Mouse (Mus musculus): ENCODE results near the gene Tmem33. TPM values are rescaled to one million over a fixed set of nuclear protein-coding genes. Genes with fewer than 3 reads are reported as not detected.
A peak's percentile ranks its signal among the peaks of the same experiment; 100 is the strongest.

Tmem33 gene
- total RNA-seq, 2 experiments from 2014 or later = 74.3 to 90.7 TPM

DNA sequence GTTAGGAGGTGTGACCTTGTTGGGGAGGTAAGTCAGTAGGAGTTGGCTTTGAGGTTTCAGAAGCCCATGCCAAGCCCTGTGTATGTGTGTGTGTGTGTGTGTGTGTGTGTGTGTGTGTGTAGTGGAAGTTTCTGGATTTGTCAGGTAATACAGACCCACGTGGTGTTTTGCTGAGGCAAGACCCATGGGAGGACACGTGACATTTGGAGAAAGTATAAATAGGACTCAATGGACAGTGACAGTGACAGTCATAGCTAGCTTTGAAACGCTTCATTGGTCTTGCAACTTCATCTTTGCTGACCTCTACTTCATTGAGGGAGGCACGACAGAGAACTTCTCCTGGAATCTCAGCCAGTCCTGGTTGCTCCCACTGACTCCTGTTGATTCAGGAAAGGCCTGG lies 8.1 kb upstream of the Tmem33 start:
- DNase-seq (ENCODE audit: low spot score in 2 of 2) = no peak

DNA sequence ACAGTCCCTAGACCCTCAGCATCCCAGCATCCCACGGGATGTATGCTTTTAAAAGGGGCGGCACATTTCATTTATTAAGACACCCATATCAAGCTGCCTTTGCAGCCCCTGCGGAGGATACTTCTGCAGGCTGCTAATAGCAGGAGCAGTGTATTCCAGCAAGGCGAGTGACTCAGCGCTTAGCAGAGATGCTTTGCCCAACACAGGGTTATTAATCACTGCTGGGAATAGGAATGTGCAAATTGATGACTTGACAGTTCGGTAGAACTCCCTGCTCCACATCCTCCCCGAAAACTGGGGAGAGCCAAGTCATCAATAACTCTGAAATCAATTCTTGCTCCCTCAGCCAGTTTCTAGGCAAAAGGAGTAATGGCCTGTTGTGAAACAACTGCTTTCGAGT lies 4.7 kb upstream of the Tmem33 start:
- DNase-seq (ENCODE audit: low spot score in 2 of 2) = no peak

DNA sequence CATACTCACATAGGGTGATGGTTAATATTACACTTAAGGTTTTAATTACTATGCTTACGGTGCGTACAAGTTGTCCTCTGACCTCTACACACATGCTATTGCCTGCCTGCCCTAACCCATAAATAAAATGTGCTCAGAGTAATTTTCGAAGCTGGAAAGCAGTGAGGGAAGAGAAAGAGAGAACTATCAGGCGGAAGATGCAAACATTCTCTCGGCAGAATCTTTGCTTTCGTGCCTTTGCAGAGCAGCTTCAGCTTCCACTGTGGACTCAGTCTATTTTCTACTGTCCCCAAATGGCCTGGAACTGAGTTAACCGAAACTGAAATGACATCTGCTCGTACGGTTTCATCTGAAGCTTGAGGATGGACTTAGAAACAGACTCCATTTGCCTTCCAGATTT lies 1.9 kb upstream of the Tmem33 start:
- DNase-seq (ENCODE audit: low spot score in 2 of 2) = no peak

DNA sequence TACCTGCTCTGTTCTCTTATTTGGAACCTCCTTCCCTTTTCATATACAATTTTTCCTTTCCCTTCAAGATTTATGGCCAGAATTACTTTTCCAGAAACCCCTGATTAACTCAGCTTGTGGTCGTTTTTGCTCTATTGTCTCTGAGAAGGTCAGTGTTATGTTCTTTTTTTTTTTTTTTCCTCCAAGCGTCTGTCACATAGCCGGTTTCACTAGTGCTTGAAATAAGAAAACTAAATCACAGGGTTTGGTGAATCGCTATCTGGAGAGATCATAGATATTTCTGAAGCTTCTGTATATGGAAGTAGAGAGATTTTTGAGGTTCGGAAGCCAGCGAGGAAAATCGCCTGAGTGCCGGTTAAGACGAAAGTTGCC lies 220 bp upstream of the Tmem33 start:
- no peak for DNase-seq (ENCODE audit: low spot score in 2 of 2)

DNA sequence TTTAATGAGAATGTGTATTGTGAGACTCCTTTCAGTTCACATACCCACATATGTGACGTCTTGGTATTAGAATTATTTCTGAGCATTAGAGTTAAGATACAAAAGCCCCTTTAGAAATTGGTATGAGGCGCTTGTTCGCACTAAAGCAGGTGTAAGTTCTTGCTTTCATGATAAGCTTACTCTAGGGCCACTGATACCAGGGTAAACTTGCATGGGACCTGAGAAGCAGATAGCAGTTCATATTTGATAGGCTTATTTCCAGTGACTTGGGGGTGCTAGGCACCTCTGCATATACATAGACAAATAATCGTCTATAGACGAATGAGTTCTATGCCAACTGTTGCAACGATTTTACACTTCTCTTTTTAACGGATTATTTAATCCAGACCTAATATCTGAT lies 2.6 kb downstream of the Tmem33 start:
- no peak for DNase-seq (ENCODE audit: low spot score in 2 of 2)

DNA sequence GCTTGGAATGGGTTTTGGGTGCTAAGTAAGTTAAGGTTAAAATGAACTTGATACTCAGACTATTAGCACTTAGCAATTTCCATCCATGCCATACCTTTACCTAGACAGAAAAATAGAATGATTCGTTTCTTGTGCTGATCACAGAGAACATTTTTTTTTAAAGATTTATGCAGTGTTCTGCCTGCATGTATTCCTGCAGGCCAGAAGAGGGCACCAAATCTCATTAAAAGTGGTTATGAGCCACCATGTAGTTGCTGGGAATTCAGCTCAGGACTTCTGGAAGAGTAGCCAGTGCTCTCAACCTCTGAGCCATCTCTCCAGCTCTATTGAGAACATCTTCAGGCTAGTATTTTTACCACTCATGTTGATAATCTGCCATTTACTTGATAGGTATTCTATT lies 5.7 kb downstream of the Tmem33 start:
- DNase-seq (ENCODE audit: low spot score in 2 of 2) = no peak

DNA sequence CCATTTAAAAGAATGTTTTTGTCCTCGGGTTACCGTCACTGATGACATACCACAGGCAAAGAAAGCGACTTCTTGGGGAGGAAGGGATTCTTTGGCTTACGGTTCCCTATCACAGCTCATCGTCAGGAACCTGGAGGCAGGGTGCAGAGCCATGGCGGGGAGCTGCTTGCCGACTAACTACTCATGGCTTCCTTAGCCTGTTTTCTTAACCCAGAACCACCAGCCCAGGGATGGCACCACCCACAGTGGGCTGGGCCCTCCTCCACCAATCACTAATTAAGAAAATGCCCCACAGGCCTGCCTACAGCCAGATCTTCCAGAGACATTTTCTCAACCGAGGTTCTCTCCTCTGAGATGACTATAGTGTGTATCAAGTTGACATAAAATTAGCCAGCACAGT lies 8.9 kb downstream of the Tmem33 start:
- no peak for DNase-seq (ENCODE audit: low spot score in 2 of 2)

DNA sequence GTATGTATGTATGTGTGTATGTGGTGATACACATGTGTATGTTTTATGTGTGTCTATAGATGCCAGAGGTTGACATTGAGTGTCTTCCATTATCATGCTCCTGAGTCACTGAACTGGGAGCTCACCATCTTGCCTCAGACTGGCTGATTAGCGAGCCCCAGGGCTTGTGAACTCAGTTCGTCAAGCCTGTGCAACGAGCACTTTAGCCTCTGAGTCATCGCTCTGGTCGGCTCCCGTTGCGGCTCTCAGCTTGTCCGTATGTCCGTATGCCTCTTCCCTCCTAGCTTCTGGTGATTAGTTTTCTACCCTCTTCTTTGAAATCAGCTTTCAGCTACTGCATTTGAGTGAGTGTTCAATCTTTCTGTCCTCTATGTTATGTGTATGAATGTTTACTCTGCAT lies 19.0 kb downstream of the Tmem33 start:
- DNase-seq (ENCODE audit: low spot score in 2 of 2) = no peak

DNA sequence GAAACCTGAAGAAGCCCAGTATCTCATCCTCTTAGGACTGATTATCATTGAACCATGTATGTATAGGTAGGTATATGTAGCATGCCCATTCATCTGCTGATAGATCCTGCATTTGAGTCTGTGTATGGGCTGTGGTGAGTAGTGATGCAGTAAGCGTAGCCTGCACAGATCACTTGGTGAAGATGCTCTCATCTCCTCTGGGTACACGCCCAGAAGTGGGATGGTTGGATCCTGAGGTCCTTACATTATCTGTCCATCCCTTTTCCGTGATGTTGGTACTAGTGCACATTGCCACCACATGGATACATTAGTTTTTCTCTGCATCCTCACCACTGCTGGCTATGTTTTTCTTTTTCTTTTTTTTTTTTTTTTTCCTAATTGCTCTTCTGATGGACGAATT lies 19.5 kb downstream of the Tmem33 start:
- DNase-seq (ENCODE audit: low spot score in 2 of 2) = no peak

DNA sequence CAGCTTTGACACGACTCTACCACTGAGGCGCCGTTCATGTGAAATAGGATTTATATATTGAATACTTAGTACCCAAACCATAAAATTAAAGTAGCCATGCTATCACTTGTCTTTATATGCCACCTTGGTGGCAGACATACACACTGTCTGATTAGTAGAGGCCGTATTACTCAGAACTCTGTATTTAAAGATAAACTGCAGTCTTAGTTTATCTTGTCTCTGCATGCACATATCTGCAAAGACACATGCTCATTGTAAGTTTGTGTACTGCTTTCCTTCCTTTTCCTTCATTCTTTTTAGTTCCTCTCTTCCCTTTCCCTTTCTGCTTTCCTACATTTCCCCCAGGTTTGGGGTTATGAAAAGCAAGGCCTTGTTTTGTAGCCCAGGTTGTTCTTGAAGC lies 20.0 kb downstream of the Tmem33 start:
- no peak for DNase-seq (ENCODE audit: low spot score in 2 of 2)

DNA sequence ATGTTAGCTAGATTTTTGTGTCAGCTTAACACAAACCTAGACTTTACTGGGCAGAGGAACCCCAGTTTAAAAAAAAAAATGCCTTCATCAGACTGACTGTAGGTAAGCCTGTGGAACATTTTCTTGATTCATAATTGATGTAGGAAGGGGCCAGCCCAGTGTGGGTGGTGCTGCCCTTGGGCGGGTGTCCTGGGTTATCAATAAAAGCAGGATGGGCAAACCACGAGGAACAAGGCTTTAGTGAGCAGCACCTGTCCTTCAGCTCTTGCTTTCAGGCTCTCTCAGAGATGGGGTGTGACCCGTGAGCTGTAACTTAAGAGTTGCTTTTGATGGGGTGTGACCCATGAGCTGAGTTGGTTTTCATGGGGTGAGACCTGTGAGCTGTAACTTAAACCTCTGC lies 34.7 kb downstream of the Tmem33 start:
- no peak for DNase-seq (ENCODE audit: low spot score in 2 of 2)

DNA sequence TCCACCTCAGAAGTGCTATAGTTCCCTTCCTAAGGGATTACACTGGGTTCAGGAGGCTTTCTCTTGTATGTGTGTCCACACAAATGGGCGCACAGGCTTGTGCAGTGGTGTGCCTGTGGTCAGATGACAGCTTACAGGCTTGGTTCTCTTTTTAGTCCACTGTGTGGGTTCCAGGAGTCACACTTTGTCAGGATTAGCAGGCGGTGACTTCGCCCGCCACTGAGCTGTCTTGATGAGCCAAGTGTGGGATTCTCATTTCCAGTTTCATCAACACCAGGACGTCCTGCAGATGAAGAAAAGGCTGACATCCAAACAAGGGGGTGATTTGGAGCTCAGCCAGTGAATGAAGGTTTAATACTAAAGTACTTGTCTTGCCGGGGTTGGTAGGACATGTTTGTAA lies 35.3 kb downstream of the Tmem33 start:
- DNase-seq (ENCODE audit: low spot score in 2 of 2) = no peak

DNA sequence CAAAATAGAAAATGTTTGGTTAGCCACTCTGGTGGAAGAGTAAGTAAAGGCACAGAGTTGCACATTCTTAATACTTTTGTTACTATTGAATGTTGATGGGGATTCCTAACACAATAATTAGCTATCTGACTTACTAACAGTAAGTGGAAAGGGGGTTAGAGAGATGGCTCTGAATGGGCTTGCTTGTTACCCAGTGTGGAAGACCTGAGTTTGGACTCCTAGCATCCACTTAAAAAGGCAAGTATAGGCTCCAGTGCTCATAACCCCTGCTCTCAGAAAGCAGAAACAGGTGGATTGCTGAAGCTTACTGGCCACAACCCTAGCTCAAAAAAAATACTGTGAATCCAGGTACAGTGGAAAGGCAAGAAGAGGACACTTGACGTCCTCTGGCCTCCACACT lies 35.8 kb downstream of the Tmem33 start:
- no peak for DNase-seq (ENCODE audit: low spot score in 2 of 2)

DNA sequence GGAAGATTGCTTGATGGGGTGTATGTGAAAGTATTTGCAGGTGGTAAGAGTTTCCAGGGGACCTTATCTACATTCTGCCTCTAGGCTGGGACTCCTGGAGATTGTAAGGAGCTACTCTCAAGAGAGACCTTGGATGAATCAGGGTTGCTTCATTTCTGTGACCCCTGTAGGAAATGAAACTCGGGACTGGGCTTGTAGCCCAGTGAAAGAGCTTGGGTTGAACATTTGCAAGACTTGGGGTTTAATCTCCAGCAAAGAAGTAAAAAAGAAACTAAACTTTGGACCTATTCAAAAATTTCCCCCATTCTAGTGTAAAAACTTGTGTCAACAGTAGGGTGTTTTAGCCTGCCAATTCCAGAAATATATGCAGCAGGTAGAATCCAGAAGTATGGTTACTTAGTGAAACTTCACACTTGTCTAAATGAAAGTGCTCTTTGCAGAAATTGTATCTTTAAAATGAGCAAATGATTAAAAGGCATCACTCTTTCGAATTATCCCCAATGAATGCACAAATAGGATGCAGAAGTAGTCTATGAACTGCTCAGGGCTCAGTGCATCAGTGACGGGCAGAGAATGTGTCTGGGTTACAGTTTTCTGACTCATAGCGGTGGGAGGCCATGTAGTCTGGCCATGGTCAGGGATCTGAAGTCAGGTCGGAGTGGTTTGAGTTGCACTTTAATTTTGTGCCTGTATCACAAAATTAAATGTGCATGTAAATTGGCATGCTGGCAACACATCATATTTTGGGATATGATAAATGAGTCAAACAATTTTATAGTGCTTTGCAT lies 36.9 kb downstream of the Tmem33 start:
- DNase-seq (ENCODE audit: low spot score in 2 of 2) = no peak

DNA sequence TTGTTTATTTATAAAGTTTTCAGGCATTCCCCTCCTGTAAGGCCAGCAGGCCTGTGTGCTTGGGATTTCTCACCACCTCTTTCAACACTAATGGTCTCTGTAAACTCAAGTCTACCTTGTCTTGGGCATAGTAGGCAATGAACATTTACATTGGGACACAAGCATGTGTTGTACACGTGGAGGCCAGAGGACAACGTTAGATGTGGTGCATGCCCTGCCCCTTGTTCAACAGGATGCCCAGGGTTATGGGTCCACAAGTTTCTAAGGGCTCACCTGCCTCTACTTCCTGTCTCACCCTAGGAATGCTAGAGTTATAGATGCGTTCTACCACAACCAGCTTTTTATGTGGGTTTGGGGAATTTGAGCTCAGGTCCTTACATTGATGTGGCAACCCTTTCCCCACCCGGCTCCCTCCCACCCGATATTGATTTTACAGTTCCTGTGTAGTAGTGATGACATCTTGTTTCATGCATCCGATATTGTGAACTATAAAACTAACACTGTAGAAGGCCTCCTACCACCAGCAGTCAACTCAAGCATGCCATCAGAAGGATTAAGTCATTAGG lies 39.6 kb downstream of the Tmem33 start:
- DNase-seq (ENCODE audit: low spot score in 2 of 2) = no peak

DNA sequence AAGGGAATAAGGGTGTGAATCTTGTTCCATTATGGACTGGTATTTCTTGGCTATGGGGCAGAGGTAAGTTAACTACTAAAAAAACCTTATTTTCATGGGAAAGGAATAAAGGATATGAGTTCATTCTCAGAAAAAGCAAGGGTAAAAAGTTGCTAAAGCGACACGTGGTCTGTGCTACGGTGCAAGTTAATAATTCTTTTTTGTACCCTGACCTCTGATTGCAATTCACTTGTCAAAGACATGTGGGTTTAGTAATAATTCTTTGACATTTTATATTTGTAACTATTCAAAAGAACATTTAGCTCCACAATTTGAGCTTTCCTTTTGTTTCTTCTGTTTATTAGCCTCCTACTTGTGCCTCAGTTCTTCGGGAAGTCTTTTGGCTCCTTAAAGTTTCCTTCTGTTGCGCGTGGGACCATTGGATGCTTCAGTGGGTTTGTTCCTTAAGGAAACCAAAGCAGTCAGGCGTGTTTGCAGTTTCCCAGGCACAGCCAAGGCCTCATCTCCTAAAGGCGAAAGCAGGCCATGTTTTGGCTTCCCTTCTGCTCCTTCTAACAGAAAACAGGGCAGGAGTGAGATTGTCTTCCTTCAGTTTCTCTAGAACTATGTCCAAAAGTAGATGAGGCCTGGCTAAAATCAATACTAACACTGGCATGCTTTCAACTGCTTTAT lies 40.7 kb downstream of the Tmem33 start:
- DNase-seq (ENCODE audit: low spot score in 2 of 2) = no peak

DNA sequence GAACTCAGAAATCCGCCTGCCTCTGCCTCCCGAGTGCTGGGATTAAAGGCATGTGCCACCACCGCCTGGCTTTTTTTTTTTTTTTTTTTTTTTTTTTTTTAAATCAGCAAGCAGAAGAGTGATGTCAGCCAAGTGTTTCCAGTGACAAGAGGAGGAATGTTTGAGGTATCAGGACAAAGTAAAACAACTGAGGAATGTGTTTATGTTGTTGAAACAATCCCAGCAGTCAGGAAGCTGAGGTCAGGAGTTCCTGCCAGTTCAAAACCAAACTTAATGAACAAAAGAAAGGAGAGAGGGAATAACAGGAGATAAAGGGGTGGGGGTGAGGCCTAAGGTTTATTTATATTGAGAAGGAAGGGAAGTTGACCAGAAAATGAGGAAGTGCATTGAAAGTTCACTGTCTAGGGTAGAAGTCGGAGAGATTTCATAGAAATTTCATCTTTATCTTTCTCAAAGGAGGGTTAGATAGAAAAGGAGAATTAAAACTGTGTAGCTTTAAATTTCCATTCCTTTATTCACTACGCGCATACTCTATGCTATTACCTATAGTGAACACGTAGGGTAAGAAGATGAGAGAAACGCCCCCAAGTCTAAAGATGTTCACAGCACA lies 41.5 kb downstream of the Tmem33 start:
- no peak for DNase-seq (ENCODE audit: low spot score in 2 of 2)

DNA sequence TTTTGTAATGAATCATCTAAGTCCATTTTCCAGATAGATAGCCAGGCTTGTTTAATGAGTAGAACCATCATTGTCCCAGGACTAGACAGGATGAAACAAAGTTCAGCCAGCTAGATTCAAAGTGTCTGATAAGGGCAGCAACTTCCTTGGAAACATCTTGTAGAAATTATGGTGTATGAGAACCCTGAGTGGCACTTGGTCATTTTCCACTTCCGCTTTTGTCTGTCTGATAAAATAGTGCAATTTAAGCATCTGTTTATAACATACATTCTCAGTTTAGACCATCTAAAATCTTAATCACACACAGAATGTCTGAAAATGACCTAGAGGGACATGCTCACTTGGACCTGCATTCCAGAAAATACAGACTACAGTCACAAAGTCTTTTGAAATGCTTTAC lies 43.5 kb downstream of the Tmem33 start:
- DNase-seq (ENCODE audit: low spot score in 2 of 2) = no peak

DNA sequence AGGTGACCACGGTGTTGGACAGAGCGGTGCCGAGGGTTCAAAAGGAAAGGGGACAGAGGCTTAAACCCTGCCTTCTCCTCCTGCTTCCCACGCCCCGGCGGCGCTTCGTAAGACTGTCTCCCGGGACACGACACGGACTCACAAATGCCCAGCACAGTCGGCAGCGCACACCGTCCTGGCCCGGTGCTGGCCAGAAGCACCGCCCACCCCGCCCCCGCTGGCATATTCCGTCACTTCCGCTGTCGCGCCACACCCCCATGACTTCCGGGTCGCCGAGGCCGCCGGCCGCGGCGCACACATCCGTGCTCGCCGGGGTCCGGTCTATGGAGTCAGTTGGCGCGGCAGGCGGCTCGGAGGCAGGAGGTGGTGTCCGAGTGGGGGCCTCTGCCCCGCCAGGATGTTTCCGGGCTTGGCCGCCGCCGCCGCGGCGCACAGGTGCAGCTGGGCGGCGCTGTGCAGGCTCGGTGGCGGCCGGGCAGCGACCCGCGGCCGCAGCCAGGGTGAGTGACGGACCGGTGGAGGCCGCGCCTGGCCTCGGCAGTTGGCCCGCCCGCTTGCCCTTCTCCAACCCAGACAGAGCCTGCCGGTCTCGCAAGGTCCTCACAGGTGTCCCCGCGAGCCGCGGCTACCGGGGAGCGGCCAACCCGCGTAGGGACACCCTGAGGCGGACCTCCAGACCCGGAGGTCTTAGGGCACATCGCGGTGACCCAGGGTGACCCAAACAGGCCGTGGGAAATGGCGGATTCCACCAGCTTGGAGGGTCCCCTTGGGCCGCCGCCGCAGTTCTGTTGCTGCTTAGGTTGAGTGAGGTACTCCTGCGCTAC lies 46.5 kb downstream of the Tmem33 start, which contains the start of gene Slc30a9:
TSS of gene Slc30a9 (plus strand) at position 258 of the 824 bp plus-strand sequence.
- peak; percentile 87 to 92 for DNase-seq (ENCODE audit: low spot score in 2 of 2)

DNA sequence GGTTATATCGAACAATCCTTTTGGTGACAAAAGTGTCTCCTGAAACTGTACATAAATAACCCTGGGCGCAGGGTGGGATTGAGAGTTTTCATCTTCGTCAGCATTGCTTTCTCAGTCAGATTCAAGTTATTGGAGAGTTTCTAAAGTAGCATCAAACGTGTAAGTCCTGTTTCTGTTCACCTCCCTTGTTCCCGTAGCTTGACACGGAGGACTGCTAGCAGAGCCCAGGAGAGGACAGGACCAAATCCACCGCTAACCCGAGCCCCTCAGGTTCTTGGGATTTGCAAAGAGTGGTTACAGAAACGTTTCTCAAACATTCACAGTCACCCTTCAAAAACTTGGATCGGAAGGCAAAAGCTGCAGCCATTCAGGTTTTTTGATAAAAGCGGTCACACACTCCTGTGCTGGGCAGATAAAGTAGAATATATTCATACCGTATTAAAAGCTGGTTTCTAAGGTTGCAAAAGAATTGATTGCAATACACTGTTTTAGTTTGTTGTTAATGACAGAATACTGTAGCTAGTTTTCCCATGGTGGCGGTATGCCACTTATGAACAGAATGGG lies 47.4 kb downstream of the Tmem33 start:
- no peak for DNase-seq (ENCODE audit: low spot score in 2 of 2)
